In the genomic region with DNA sequence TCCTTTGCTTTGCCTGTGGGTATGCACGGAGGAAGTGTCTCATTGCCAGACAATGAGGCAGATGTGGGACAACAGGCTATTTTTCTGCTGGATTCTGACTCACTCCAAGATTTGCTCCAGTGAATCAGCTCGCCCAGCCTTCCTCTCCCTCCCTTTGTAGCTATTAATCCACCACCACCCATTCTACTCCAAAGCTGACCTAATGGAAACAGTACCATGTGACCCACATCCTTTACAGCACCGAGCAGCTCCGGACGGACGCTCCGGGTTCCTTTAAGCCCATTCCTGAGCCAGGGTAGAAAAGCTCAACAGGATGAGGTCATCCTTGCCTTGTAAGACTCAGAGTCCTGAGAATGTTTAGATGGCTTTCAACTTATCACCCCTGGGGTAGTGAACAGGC, we compare ENCODE assay signal across 10 mouse cellular contexts. TPM values are rescaled to one million over a fixed set of nuclear protein-coding genes. Genes with fewer than 3 reads are reported as not detected.
DNase-seq lines count a peak whose midpoint lies in the region; ATAC-seq and TF ChIP-seq lines count a peak whose summit lies in the region.
"Had no signal": no experiment of that assay in that cellular context is flagged by ENCODE, and none has a peak within 500 bp of the region (broad histone marks: within the 10 kb centered on the region; RNA-seq: fewer than 3 reads in every experiment).

No protein-coding gene starts in this region.

- peaks cover 14% of the 10 kb centered on the region for H3K4me1 ChIP-seq in brown adipose tissue, adult 24 weeks (ENCODE audit: control insufficient read depth, insufficient read depth, insufficient read length, low read length)
- H3K4me1 ChIP-seq in intestine, embryonic 16.5 days (ENCODE audit: control insufficient read depth, insufficient read depth, low read length) = peaks cover 13% of the 10 kb centered on the region
- peaks cover 10% of the 10 kb centered on the region; the same call in 1 of the 2 replicates for H3K4me1 ChIP-seq in lung, postnatal 0 days (ENCODE audit: insufficient read depth, low read depth, low read length)
- peaks cover 22% of the 10 kb centered on the region for H3K4me1 ChIP-seq in forebrain, embryonic 16.5 days (replicated peaks; ENCODE audit: control insufficient read depth, insufficient read depth, low read length)

- no peaks in the 10 kb centered on the region for H3K9me3 ChIP-seq in intestine, embryonic 16.5 days (ENCODE audit: control insufficient read depth, low read length)
- no peaks in the 10 kb centered on the region for H3K9me3 ChIP-seq in lung, postnatal 0 days (ENCODE audit: low read length)
- H3K9me3 ChIP-seq in forebrain, embryonic 16.5 days (ENCODE audit: control insufficient read depth, low read length) = no peaks in the 10 kb centered on the region

- peak overlapping the region; percentile 100 for H3K27ac ChIP-seq in brown adipose tissue, adult 24 weeks (replicated peaks; ENCODE audit: low read depth, low read length)
- H3K27ac ChIP-seq in intestine, embryonic 16.5 days (ENCODE audit: low read length) = peak overlapping the region; percentile 61; the same call in 1 of the 2 replicates
- H3K27ac ChIP-seq in lung, postnatal 0 days (ENCODE audit: low read length) = peak overlapping the region; percentile 90
- H3K27ac ChIP-seq in forebrain, embryonic 16.5 days (ENCODE audit: low read length) = no peak overlapping the region; the same call in 1 of the 2 replicates

- H3K4me2 ChIP-seq in intestine, embryonic 16.5 days (ENCODE audit: low read depth, low read length) = no peak overlapping the region
- H3K4me2 ChIP-seq in lung, postnatal 0 days (replicated peaks; ENCODE audit: low read depth, low read length) = no peak overlapping the region
- no peak overlapping the region for H3K4me2 ChIP-seq in forebrain, embryonic 16.5 days (ENCODE audit: low read length)

- no peak overlapping the region; the same call in 1 of the 2 replicates for H3K9ac ChIP-seq in intestine, embryonic 16.5 days (ENCODE audit: low read depth, low read length)
- H3K9ac ChIP-seq in lung, postnatal 0 days (replicated peaks; ENCODE audit: low read depth) = no peak overlapping the region
- no peak overlapping the region; the same call in 1 of the 2 replicates for H3K9ac ChIP-seq in forebrain, embryonic 16.5 days (replicated peaks; ENCODE audit: low read depth, low read length)

- no peak for ATAC-seq in intestine, embryonic 16.5 days
- peak; percentile 76 for ATAC-seq in lung, postnatal 0 days
- ATAC-seq in forebrain, embryonic 16.5 days = no peak

- DNase-seq in ovary, adult 18-20 months (ENCODE audit: low spot score) = peak; percentile 56
- no peak for DNase-seq in ovary, postnatal 14 days (ENCODE audit: low spot score)
- DNase-seq in lung, postnatal 0 days (ENCODE audit: low spot score) = peak; percentile 93
- DNase-seq in left cerebral cortex, postnatal 36 days (ENCODE audit: low spot score in 2 of 2) = no peak
- no peak for DNase-seq in spleen, postnatal 10 days (ENCODE audit: low spot score in 2 of 2)

- peak; percentile 96 for TF ChIP-seq EP300 in lung, postnatal 0 days (IDR thresholded peaks at IDR 0.05)

- H3K4me3 ChIP-seq in brown adipose tissue, adult 24 weeks (ENCODE audit: insufficient read depth, low read depth, low read length) = peak overlapping the region; percentile 31; the same call in 1 of the 2 replicates
- H3K4me3 ChIP-seq in intestine, embryonic 16.5 days (ENCODE audit: low read length) = no peak overlapping the region
- no peak overlapping the region for H3K4me3 ChIP-seq in lung, postnatal 0 days (ENCODE audit: low read depth, low read length)
- no peak overlapping the region for H3K4me3 ChIP-seq in forebrain, embryonic 16.5 days (replicated peaks; ENCODE audit: low read length)

- 51% methylated on average over 7 of the region's 7 CpGs for WGBS in intestine, embryonic 16.5 days
- 7% methylated on average over 7 of the region's 7 CpGs for WGBS in lung, postnatal 0 days
- 51% methylated on average over 7 of the region's 7 CpGs for WGBS in forebrain, embryonic 16.5 days

- no peak for TF ChIP-seq CTCF in lung, postnatal 0 days (IDR thresholded peaks at IDR 0.05)

- intact Hi-C loops in left cerebral cortex, postnatal 36 days (cut with DNase I) = loop anchor here (1.0 to 5.0 kb wide), 6 partner anchors 48 to 343 kb away; partner anchors contain the start of genes Capza1 and St7l

- no peaks in the 10 kb centered on the region for H3K27me3 ChIP-seq in intestine, embryonic 16.5 days (replicated peaks; ENCODE audit: control insufficient read depth, insufficient read depth, low read length)
- H3K27me3 ChIP-seq in lung, postnatal 0 days (replicated peaks; ENCODE audit: insufficient read depth, low read length) = no peaks in the 10 kb centered on the region
- no peaks in the 10 kb centered on the region for H3K27me3 ChIP-seq in forebrain, embryonic 16.5 days (replicated peaks; ENCODE audit: control insufficient read depth, insufficient read depth, low read length)

- no peaks in the 10 kb centered on the region for H3K36me3 ChIP-seq in intestine, embryonic 16.5 days (ENCODE audit: control insufficient read depth, insufficient read depth, low read length)
- H3K36me3 ChIP-seq in lung, postnatal 0 days (ENCODE audit: insufficient read depth, low read length) = no peaks in the 10 kb centered on the region
- no peaks in the 10 kb centered on the region for H3K36me3 ChIP-seq in forebrain, embryonic 16.5 days (ENCODE audit: control insufficient read depth, insufficient read depth)

RNA-seq across cellular contexts. Expression of gene Cttnbp2nl, which starts 2.0 kb away (rescaled TPM):
- polyA plus RNA-seq in brown adipose tissue, adult 24 weeks (2012; ENCODE audit: insufficient read depth, insufficient read length, missing spikeins) = 6.3 and 10.6 TPM in 2 replicates
- polyA plus RNA-seq in intestine, embryonic 16.5 days (2015; fragmentation: Nextera tagmentation; extraction: Ambion mirVana) = 17.7 and 19.0 TPM in 2 replicates
- 70.4 and 82.1 TPM in 2 replicates for polyA plus RNA-seq in lung, postnatal 0 days (2015; fragmentation: Nextera tagmentation; extraction: Ambion mirVana)
- 10 to 100 TPM; 24.3 to 25.4 TPM for total RNA-seq in left cerebral cortex, postnatal 36 days (2021)
- 62.6 and 70.2 TPM in 2 replicates for polyA plus RNA-seq in forebrain, embryonic 16.5 days (2015; fragmentation: Nextera tagmentation; extraction: Ambion mirVana)

RNA-seq across cellular contexts. Expression of gene 4930564D02Rik, which starts 11.7 kb away (rescaled TPM):
- not detected in 2 replicates for polyA plus RNA-seq in brown adipose tissue, adult 24 weeks (2012; ENCODE audit: insufficient read depth, insufficient read length, missing spikeins)
- not detected in 2 replicates for polyA plus RNA-seq in intestine, embryonic 16.5 days (2015; fragmentation: Nextera tagmentation; extraction: Ambion mirVana)
- not detected in 2 replicates for polyA plus RNA-seq in lung, postnatal 0 days (2015; fragmentation: Nextera tagmentation; extraction: Ambion mirVana)
- total RNA-seq in left cerebral cortex, postnatal 36 days (2021) = not detected
- not detected in 2 replicates for polyA plus RNA-seq in forebrain, embryonic 16.5 days (2015; fragmentation: Nextera tagmentation; extraction: Ambion mirVana)
- total RNA-seq: adrenal gland, postnatal 4 days; left cerebral cortex, postnatal 25 days had no signal

Comparison
In these comparisons a context has a peak if more than half of its experiments do, and no peak if none do; other contexts are left out.
1. DNase-seq: peak in ovary, adult 18-20 months (single experiment) and lung, postnatal 0 days (single experiment); none in ovary, postnatal 14 days (single experiment), left cerebral cortex, postnatal 36 days (0 of 2) and spleen, postnatal 10 days (0 of 2).